Mouse (Mus musculus): Measurements from ENCODE around the gene R3hdml.

- TF ChIP-seq CTCF (IDR thresholded peaks at IDR 0.05; ENCODE audit: borderline replicate concordance, extremely low read depth, insufficient read depth, insufficient read length): peak; percentile 100
- no peak; the same call in 1 of the 2 replicates for TF ChIP-seq POLR2A (IDR thresholded peaks at IDR 0.05; ENCODE audit: borderline replicate concordance, extremely low read depth, insufficient read depth, insufficient read length, poor library complexity, severe bottlenecking)
Observed at GRCm38 (mm10) chr2:163472466-163472851, 19.7 kb upstream of the R3hdml start, which contains the start of gene Fitm2.
